Mouse (Mus musculus) CD4-positive, CD25-positive, alpha-beta regulatory T cell, adult 9 weeks (primary cell): ENCODE data around the gene Efhd1. TPM values are rescaled to one million over a fixed set of nuclear protein-coding genes. Genes with fewer than 3 reads are reported as not detected.

ENCODE experiments used
- polyA plus RNA-seq: library from polyadenylated mRNA; unstranded; fragments of 100-300 nt; shearing (Covaris generic); gene quantifications from one replicate; pipeline ENCODE4 v1.2.1, GENCODE M21; 2017

Gene Efhd1
- not detected for polyA plus RNA-seq

GRCm38 (mm10) chr1:87264134-87265006 lies at the start of gene Efhd1:
Gene Efhd1 (plus strand): TSS chr1:87264363.

GRCm38 (mm10) chr1:87326742-87327163 lies 62.6 kb downstream of the Efhd1 start, which contains the start of gene Gigyf2:
Gene Gigyf2 (plus strand): TSS chr1:87326998.

Other genes with a start within 250 kb of the Efhd1 start
- not detected for gene Alppl2, start 174.4 kb upstream of the Efhd1 start, polyA plus RNA-seq
- not detected for gene Alpi, start 162.8 kb upstream of the Efhd1 start, polyA plus RNA-seq
- not detected for gene Akp3, start 139.4 kb upstream of the Efhd1 start, polyA plus RNA-seq
- gene Ecel1, start 107.8 kb upstream of the Efhd1 start, polyA plus RNA-seq: 0.46 TPM
- not detected for gene Prss56, start 81.0 kb upstream of the Efhd1 start, polyA plus RNA-seq
- not detected for gene Chrnd, start 73.8 kb upstream of the Efhd1 start, polyA plus RNA-seq
- gene Chrng, start 59.7 kb upstream of the Efhd1 start, polyA plus RNA-seq: not detected
- 143 TPM for gene Eif4e2, start 50.4 kb upstream of the Efhd1 start, polyA plus RNA-seq
- 79.4 TPM for gene Gigyf2, start 62.6 kb downstream of the Efhd1 start, polyA plus RNA-seq
- 1.7 TPM for gene Kcnj13, start 130.4 kb downstream of the Efhd1 start, polyA plus RNA-seq
- gene Snorc, start 205.9 kb downstream of the Efhd1 start, polyA plus RNA-seq: not detected
- gene Neu2, start 245.5 kb downstream of the Efhd1 start, polyA plus RNA-seq: not detected